Mouse (Mus musculus) CH12.LX (cell line): Measurements from ENCODE around the gene Gse1. TPM values are rescaled to one million over a fixed set of nuclear protein-coding genes. Genes with fewer than 3 reads are reported as not detected.

ENCODE experiments used
- DNase-seq: peaks from one replicate; pipeline ENCODE4 v3.0.0-alpha.2; 2013; ENCODE audit errors: extremely low read depth
- H3K27ac ChIP-seq: 2 replicates; pipeline ENCODE4 v1.5.1; 2012; ENCODE audit warnings: low read depth, mild to moderate bottlenecking, control low read depth, moderate library complexity; ENCODE audit not compliant: insufficient read depth
- H3K27me3 ChIP-seq: replicated peaks from 2 replicates; pipeline ENCODE3; 2012; ENCODE audit warnings: inconsistent platforms
- H3K36me3 ChIP-seq, 2 experiments: replicated peaks in 1 of 2; 2 replicates each; pipeline versions ENCODE3 to v1.6.1; 2012; ENCODE audit warnings: inconsistent platforms in 1 of 2, low read length in 1 of 2, mild to moderate bottlenecking in 1 of 2, mixed read lengths in 1 of 2, moderate library complexity in 1 of 2; ENCODE audit not compliant: control insufficient read depth in 1 of 2, insufficient read depth in 1 of 2
- H3K4me1 ChIP-seq, 2 experiments: 2 replicates each; pipeline ENCODE4 v1.6.1; 2012; ENCODE audit warnings: inconsistent platforms in 1 of 2, moderate library complexity in 1 of 2; ENCODE audit not compliant: insufficient read depth in 2 of 2, control insufficient read depth in 1 of 2
- H3K4me2 ChIP-seq: 2 replicates; pipeline ENCODE4 v1.6.1; 2012; ENCODE audit warnings: low read depth, mild to moderate bottlenecking, control low read depth; ENCODE audit not compliant: poor library complexity, insufficient read depth, severe bottlenecking
- H3K4me3 ChIP-seq, 3 experiments: fragments of 150-350 bp in 1 of 3; sonication (generic) in 1 of 3; replicated peaks in 1 of 3; 2 replicates each; pipeline versions ENCODE3 to v1.5.1; 2011 to 2012; ENCODE audit warnings: low read depth in 2 of 3, low read length in 2 of 3, mild to moderate bottlenecking in 2 of 3, moderate library complexity in 2 of 3, control low read depth in 1 of 3, improper control_type of control experiment in 1 of 3, inconsistent platforms in 1 of 3, mixed read lengths in 1 of 3; ENCODE audit not compliant: poor library complexity in 1 of 3
- H3K79me2 ChIP-seq: replicated peaks from 2 replicates; pipeline ENCODE4 v1.6.1; 2012; ENCODE audit warnings: mild to moderate bottlenecking, moderate library complexity; ENCODE audit not compliant: control insufficient read depth, poor library complexity, insufficient read depth, severe bottlenecking; ENCODE audit errors: extremely low read depth
- H3K9ac ChIP-seq: 2 replicates; pipeline ENCODE4 v1.6.1; 2012; ENCODE audit warnings: low read depth, mild to moderate bottlenecking, control low read depth, moderate library complexity; ENCODE audit not compliant: insufficient read depth
- H3K9me3 ChIP-seq: replicated peaks from 2 replicates; pipeline ENCODE3; 2012; ENCODE audit warnings: low read length, inconsistent platforms, mixed read lengths
- BHLHE40 ChIP-seq: IDR thresholded peaks from 2 replicates; pipeline ENCODE4 v1.6.1; 2011; ENCODE audit warnings: mild to moderate bottlenecking, low read depth, low read length, improper control_type of control experiment
- CHD1 ChIP-seq: IDR thresholded peaks from 2 replicates; pipeline ENCODE4 v1.6.1; 2012; ENCODE audit warnings: low read depth, low read length, improper control_type of control experiment, inconsistent platforms
- CTCF ChIP-seq, 2 experiments: IDR thresholded peaks in 1 of 2; conservative IDR thresholded peaks in 1 of 2; 2 replicates each; pipeline ENCODE4 v1.5.1; 2011 to 2012; ENCODE audit warnings: low read depth in 2 of 2, low read length in 2 of 2, improper control_type of control experiment in 1 of 2, inconsistent platforms in 1 of 2, mild to moderate bottlenecking in 1 of 2, moderate library complexity in 1 of 2
- ETS1 ChIP-seq: conservative IDR thresholded peaks from 2 replicates; pipeline ENCODE4 v1.6.1; 2012; ENCODE audit warnings: low read depth, mild to moderate bottlenecking, inconsistent platforms, low read length, improper control_type of control experiment, moderate library complexity
- IRF4 ChIP-seq: IDR thresholded peaks from 2 replicates; pipeline ENCODE4 v1.6.1; 2014; ENCODE audit warnings: low read depth, mild to moderate bottlenecking, inconsistent platforms, low read length, improper control_type of control experiment
- KAT2A ChIP-seq: IDR thresholded peaks from 2 replicates; pipeline ENCODE4 v1.6.1; 2012; ENCODE audit warnings: low read length, improper control_type of control experiment, inconsistent platforms; ENCODE audit not compliant: insufficient replicate concordance
- MEF2A ChIP-seq: IDR thresholded peaks from 2 replicates; pipeline ENCODE4 v1.6.1; 2014; ENCODE audit warnings: low read depth, mild to moderate bottlenecking, inconsistent platforms, low read length, improper control_type of control experiment, borderline replicate concordance
- MXI1 ChIP-seq: IDR thresholded peaks from 2 replicates; pipeline ENCODE4 v1.6.1; 2011; ENCODE audit warnings: mild to moderate bottlenecking, low read depth, low read length, improper control_type of control experiment
- POLR2A ChIP-seq: IDR thresholded peaks from 2 replicates; pipeline ENCODE4 v1.6.1; 2011; ENCODE audit warnings: low read depth, mild to moderate bottlenecking, improper control_type of control experiment, low read length
- POLR2AphosphoS2 ChIP-seq: IDR thresholded peaks from 2 replicates; pipeline ENCODE4 v1.6.1; 2011; ENCODE audit warnings: low read depth, low read length, improper control_type of control experiment
- RAD21 ChIP-seq: IDR thresholded peaks from 2 replicates; pipeline ENCODE4 v1.6.1; 2011; ENCODE audit warnings: low read depth, mild to moderate bottlenecking, low read length, improper control_type of control experiment, moderate library complexity
- SMC3 ChIP-seq: IDR thresholded peaks from 2 replicates; pipeline ENCODE4 v1.6.1; 2011; ENCODE audit warnings: low read depth, low read length, improper control_type of control experiment
- TBP ChIP-seq: conservative IDR thresholded peaks from 2 replicates; pipeline ENCODE4 v1.6.1; 2011; ENCODE audit warnings: low read depth, low read length, improper control_type of control experiment
- UBTF ChIP-seq: IDR thresholded peaks from 2 replicates; pipeline ENCODE4 v1.6.1; 2012; ENCODE audit warnings: low read depth, mild to moderate bottlenecking, inconsistent platforms, low read length, improper control_type of control experiment, moderate library complexity
- USF2 ChIP-seq: conservative IDR thresholded peaks from 2 replicates; pipeline ENCODE4 v1.6.1; 2011; ENCODE audit warnings: low read depth, low read length, improper control_type of control experiment
- ZKSCAN1 ChIP-seq: IDR thresholded peaks from 2 replicates; pipeline ENCODE4 v1.6.1; 2012; ENCODE audit warnings: low read depth, inconsistent platforms, low read length, improper control_type of control experiment, borderline replicate concordance
- ZMIZ1 ChIP-seq: IDR thresholded peaks from 2 replicates; pipeline ENCODE4 v1.6.1; 2012; ENCODE audit warnings: low read depth, mild to moderate bottlenecking, inconsistent platforms, low read length, improper control_type of control experiment
- dilution Hi-C: fragments of 300-500 bp; cut with MboI; formaldehyde crosslinking; loops from 2 replicates; pipeline ENCODE4 v1.14.3; 2020; ENCODE audit warnings: low sequenced_read_pairs; ENCODE audit not compliant: extremely low pct_unique_long_range_greater_than_20kb, extremely low pct_ligation_motif_present
- in situ Hi-C: fragments of 300-500 bp; cut with MboI; formaldehyde crosslinking; loops from 3 replicates; pipeline ENCODE4 v1.14.3; 2019; ENCODE audit warnings: low sequenced_read_pairs, low pct_ligation_motif_present, low pct_unique_long_range_greater_than_20kb, mixed read lengths
- polyA plus RNA-seq: library from polyadenylated mRNA; unstranded; fragments of >175 nt; gene quantifications from 2 replicates; pipeline ENCODE4 v1.2.1, GENCODE M21; 2012; ENCODE audit warnings: low read depth; ENCODE audit not compliant: insufficient read length
- total RNA-seq, 2 experiments: library from RNA; depleted of rRNA; stranded (reverse); fragments of 300-350 nt in 1 of 2; fragments of >200 nt in 1 of 2; gene quantifications; 2 replicates each; pipeline ENCODE4 v1.2.3; 2012 to 2014

Gse1 gene
- total and polyA plus RNA-seq, 3 experiments = 1.3 to 9.8 (median 8.5) TPM

DNA sequence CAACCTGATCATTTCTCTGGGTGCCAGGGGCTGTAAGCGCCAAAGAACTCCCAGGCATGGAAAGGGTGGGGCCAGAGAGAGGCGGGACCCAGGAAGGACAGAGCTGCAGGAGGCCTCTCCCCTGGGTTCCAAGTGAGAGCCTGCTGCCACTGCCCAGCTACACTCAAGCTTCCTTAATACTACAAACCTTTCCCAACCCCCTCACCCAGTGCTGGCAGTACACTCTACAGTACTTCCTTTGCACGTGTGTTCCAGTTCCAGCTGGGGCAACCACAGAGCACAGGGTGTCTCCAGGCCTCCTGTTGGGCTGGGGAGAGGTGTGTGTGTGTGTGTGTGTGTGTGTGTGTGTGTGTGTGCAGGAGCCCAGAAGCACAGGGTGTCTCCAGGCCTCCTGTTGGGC is 56.8 kb downstream of the Gse1 start:
- Histone ChIP-seq H3K4me3 (no peak overlapping the region), H3K4me2 (no peak overlapping the region), H3K27me3 (peaks cover 32% of the 10 kb centered on the region), H3K4me1 (peaks cover 3 to 32% of the 10 kb centered on the region in 2 experiments; a peak in 3 of 4 replicates), H3K9ac (no peak overlapping the region), H3K9me3 (no peaks in the 10 kb centered on the region), H3K36me3 (no peaks in the 10 kb centered on the region), H3K79me2 (no peaks in the 10 kb centered on the region), H3K27ac (no peak overlapping the region)
- dilution Hi-C loops (no loop called here), in situ Hi-C loops (no loop called here)
- no peak for DNase-seq
- TF ChIP-seq BHLHE40 = peak; percentile 47; the same call in 1 of the 2 replicates
- no peak for TF ChIP-seq TBP
- no peak for TF ChIP-seq RAD21

DNA sequence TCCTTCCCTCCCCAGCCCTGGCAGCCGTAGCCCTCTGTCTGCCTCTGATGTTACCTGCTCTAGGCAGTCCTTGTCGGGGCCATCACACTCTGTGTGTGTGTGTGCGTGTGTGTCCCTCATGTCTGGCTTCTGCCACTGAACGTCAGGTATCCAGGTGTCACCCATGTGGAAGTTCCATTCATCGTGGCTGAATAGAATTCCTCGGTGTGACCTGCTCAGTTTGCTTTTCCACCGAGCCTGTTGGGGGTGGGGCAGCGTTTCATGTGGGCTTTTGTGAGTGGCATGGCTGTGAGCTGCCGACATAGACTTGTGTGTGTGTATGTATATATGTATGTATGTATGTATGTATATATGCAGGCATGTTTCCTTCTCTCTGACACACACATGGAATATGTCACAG is 57.6 kb downstream of the Gse1 start:
- Histone ChIP-seq H3K27me3 (peaks cover 29% of the 10 kb centered on the region), H3K36me3 (no peaks in the 10 kb centered on the region), H3K4me3 (no peak overlapping the region), H3K9ac (no peak overlapping the region), H3K27ac (no peak overlapping the region), H3K79me2 (no peaks in the 10 kb centered on the region), H3K9me3 (no peaks in the 10 kb centered on the region), H3K4me1 (peaks cover 3 to 32% of the 10 kb centered on the region in 2 experiments; a peak in 3 of 4 replicates), H3K4me2 (no peak overlapping the region)
- dilution Hi-C loops (no loop called here), in situ Hi-C loops (no loop called here)
- DNase-seq = no peak
- TF ChIP-seq USF2 (no peak), POLR2AphosphoS2 (no peak), POLR2A (no peak), CTCF (conservative IDR thresholded peaks at IDR 0.05 in 1 of 2, IDR thresholded peaks at IDR 0.05 in 1 of 2; ENCODE audit: low read depth in 2 of 2, low read length in 2 of 2) (no peak), ETS1 (no peak), UBTF (no peak)

DNA sequence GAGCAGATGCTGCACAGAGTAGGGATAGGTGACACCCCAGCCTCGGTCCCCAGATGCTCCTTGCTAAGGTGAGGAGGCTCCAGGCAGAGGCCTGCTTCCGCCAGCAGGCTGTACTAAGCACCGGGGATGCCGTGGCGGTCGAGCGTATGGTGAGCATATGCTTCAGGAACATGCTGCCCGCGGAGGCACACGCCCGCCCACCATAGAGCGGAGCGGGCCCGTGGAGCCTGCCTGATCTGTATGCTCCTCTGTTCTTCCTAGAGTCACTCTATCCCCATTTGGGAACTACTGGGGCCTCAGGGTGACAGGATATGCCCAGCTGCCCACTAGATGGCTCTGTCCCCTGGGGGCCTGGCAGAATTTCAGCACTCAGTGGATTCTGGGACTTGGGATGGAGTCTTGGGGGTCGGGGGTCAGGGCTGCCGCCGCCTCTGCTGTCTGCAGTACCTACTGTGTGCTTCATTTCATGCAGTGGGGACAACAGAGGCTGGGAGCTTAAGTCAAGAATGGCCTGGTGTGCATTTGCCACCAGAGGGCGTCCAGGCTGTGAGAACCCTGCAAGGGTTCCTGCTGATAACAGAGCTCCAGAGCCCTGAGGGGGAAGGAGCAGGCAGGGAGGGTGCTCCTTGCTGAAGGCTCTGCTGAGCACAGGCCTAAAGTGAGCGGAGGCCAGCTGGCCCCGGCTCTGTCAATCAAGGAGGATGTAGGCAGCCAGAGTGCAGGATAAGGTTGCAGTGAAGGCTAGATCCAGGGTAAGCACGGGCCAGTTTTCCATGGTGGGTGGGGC is 60.1 kb downstream of the Gse1 start:
- TF ChIP-seq KAT2A (no peak), CTCF (conservative IDR thresholded peaks at IDR 0.05 in 1 of 2, IDR thresholded peaks at IDR 0.05 in 1 of 2; ENCODE audit: low read depth in 2 of 2, low read length in 2 of 2) (peak; percentile 37 to 88), ZKSCAN1 (peak; percentile 15; the same call in 1 of the 2 replicates), TBP (no peak), IRF4 (no peak), MEF2A (no peak), MXI1 (no peak), ZMIZ1 (no peak), SMC3 (peak; percentile 58), CHD1 (no peak), RAD21 (peak; percentile 16)
- Histone ChIP-seq H3K27me3 (peaks cover 39% of the 10 kb centered on the region), H3K9me3 (no peaks in the 10 kb centered on the region), H3K36me3 (no peaks in the 10 kb centered on the region), H3K4me3 (no peak overlapping the region), H3K9ac (no peak overlapping the region), H3K79me2 (no peaks in the 10 kb centered on the region), H3K27ac (no peak overlapping the region), H3K4me1 (peaks cover 3 to 27% of the 10 kb centered on the region in 2 experiments; a peak in 3 of 4 replicates), H3K4me2 (no peak overlapping the region)
- DNase-seq = no peak
- in situ Hi-C loops (no loop called here), dilution Hi-C loops (no loop called here)
